Mouse (Mus musculus) myocyte (in vitro differentiated cells): Measurements from ENCODE around the gene Bst1.

Experiments
- CEBPB ChIP-seq: IDR thresholded peaks from 2 replicates; pipeline ENCODE4 v1.6.1; 2011; ENCODE audit warnings: mild to moderate bottlenecking, moderate library complexity; ENCODE audit not compliant: poor library complexity, insufficient read depth, severe bottlenecking
- E2F4 ChIP-seq: IDR thresholded peaks from one replicate; pipeline ENCODE4 v1.6.1; 2011; ENCODE audit warnings: mild to moderate bottlenecking, control low read depth, moderate library complexity; ENCODE audit not compliant: insufficient read depth
- MAX ChIP-seq: IDR thresholded peaks from one replicate; pipeline ENCODE4 v1.6.1; 2011; ENCODE audit warnings: low read depth, mild to moderate bottlenecking, control low read depth
- MYOG ChIP-seq, 3 experiments: IDR thresholded peaks; one replicate each; pipeline ENCODE4 v1.6.1; 2011; ENCODE audit warnings: control low read depth in 2 of 3, low read depth in 2 of 3, mild to moderate bottlenecking in 2 of 3; ENCODE audit not compliant: insufficient read length in 2 of 3, control insufficient read depth in 1 of 3, insufficient read depth in 1 of 3
- POLR2A ChIP-seq: IDR thresholded peaks from one replicate; pipeline ENCODE4 v1.6.1; 2011; ENCODE audit warnings: low read depth, mild to moderate bottlenecking, control low read depth, moderate library complexity; ENCODE audit not compliant: insufficient read length
- POLR2AphosphoS2 ChIP-seq: IDR thresholded peaks from one replicate; pipeline ENCODE4 v1.6.1; 2011; ENCODE audit warnings: low read depth, control low read depth; ENCODE audit not compliant: insufficient read length
- SRF ChIP-seq: IDR thresholded peaks from one replicate; pipeline ENCODE4 v1.6.1; 2011; ENCODE audit warnings: low read depth; ENCODE audit not compliant: control insufficient read depth, insufficient read length
- USF1 ChIP-seq: IDR thresholded peaks from one replicate; pipeline ENCODE4 v1.6.1; 2011; ENCODE audit warnings: low read depth, mild to moderate bottlenecking, control low read depth, moderate library complexity

GRCm38 (mm10) chr5:43776407-43776806, 42.3 kb upstream of the Bst1 start:
- TF ChIP-seq POLR2A (no peak), CEBPB (no peak), MYOG (IDR thresholded peaks at IDR 0.05; ENCODE audit: control insufficient read depth in 1 of 3, insufficient read depth in 1 of 3, insufficient read length in 2 of 3, low read depth in 2 of 3) (no peak), USF1 (no peak), POLR2AphosphoS2 (no peak), SRF (no peak), E2F4 (no peak), MAX (no peak)
